Mouse (Mus musculus) bone marrow, adult 2 months (tissue): Measurements from ENCODE around the gene Snrpf. TPM values are rescaled to one million over a fixed set of nuclear protein-coding genes. Genes with fewer than 3 reads are reported as not detected.

ENCODE experiments used
- H3K27ac ChIP-seq: fragments of 200-500 bp; 2 replicates; pipeline ENCODE4 v1.5.1; 2012; ENCODE audit warnings: low read depth, mild to moderate bottlenecking, control low read depth, inconsistent platforms, low read length; ENCODE audit not compliant: control insufficient read depth, poor library complexity, insufficient read depth
- H3K4me1 ChIP-seq: fragments of 200-500 bp; 2 replicates; pipeline ENCODE4 v1.6.1; 2011; ENCODE audit warnings: low read length; ENCODE audit not compliant: control insufficient read depth, insufficient read depth
- H3K4me3 ChIP-seq: fragments of 200-500 bp; replicated peaks from 2 replicates; pipeline ENCODE3; 2011; ENCODE audit warnings: mild to moderate bottlenecking, low read depth, low read length, control low read depth; ENCODE audit not compliant: control insufficient read depth
- CTCF ChIP-seq: fragments of 200-500 bp; IDR thresholded peaks from 2 replicates; pipeline ENCODE4 v1.5.1; 2011; ENCODE audit warnings: low read length, control low read depth; ENCODE audit not compliant: control insufficient read depth, insufficient read depth
- POLR2A ChIP-seq: fragments of 200-500 bp; IDR thresholded peaks from 2 replicates; pipeline ENCODE4 v1.6.1; 2011; ENCODE audit warnings: low read depth, mild to moderate bottlenecking, control low read depth, low read length, borderline replicate concordance; ENCODE audit not compliant: control insufficient read depth
- WGBS: fragments of 180-500 bp; shearing (Covaris S2); methylation state at CpG from one replicate; pipeline ENCODE4 v1.1.7; 2018; 5-methylcytosine and 5-hydroxymethylcytosine counted together
- polyA plus RNA-seq: library from polyadenylated mRNA; stranded (reverse); fragments of >200 nt; gene quantifications from 2 replicates; pipeline ENCODE4 v1.2.4, GENCODE M21; 2011; ENCODE audit warnings: low replicate concordance; ENCODE audit not compliant: missing spikeins, insufficient read depth, insufficient read length

Snrpf gene
- polyA plus RNA-seq, 1 experiment = 79.1 TPM

DNA sequence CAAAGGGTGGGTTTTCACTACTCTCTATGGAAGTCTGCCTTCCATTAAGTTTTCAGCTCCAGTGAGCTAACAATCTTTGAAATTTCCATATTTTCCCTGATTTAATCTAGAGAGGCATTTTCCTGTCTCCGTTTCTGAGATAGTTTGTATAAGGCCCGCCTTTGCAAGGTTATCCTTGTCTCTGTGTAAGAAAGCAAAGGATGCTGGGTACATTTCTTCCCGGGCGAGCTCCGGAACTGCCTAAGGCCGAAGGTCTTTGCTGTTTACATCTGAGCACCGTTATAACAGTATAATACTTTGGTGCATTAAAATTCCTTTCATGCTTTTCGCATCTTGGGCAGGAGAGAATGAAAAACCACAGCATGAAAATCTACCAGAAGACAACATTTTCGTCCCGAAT lies 39.7 kb downstream of the Snrpf start:
- TF ChIP-seq CTCF (no peak), POLR2A (no peak)
- Histone ChIP-seq H3K4me3 (no peak overlapping the region), H3K27ac (no peak overlapping the region), H3K4me1 (no peaks in the 10 kb centered on the region)
- 88% methylated on average over 10 of the region's 10 CpGs for WGBS

DNA sequence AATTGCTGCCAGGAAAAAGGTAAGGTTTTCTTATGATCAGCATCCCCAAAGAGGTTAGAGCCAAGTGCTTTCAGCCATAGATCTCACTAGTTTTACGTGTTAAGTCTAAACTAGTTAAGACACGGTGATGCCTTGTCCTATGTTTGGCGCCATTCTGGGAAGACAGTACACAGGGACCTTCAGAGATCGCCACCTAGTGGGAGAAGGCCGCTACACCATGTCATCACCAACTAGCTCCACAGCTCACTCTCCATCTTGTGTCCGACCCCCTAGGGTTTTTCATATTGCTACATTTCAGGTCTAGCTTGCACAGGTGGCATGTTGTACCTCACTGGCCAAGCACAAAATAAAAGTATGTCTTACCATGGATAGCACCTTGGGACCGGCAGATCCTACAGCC lies 40.5 kb downstream of the Snrpf start:
- WGBS = 10% methylated on average over 7 of the region's 7 CpGs
- Histone ChIP-seq H3K4me3 (no peak overlapping the region), H3K27ac (no peak overlapping the region), H3K4me1 (no peaks in the 10 kb centered on the region)
- no peak for TF ChIP-seq POLR2A
- TF ChIP-seq CTCF = peak; percentile 97

DNA sequence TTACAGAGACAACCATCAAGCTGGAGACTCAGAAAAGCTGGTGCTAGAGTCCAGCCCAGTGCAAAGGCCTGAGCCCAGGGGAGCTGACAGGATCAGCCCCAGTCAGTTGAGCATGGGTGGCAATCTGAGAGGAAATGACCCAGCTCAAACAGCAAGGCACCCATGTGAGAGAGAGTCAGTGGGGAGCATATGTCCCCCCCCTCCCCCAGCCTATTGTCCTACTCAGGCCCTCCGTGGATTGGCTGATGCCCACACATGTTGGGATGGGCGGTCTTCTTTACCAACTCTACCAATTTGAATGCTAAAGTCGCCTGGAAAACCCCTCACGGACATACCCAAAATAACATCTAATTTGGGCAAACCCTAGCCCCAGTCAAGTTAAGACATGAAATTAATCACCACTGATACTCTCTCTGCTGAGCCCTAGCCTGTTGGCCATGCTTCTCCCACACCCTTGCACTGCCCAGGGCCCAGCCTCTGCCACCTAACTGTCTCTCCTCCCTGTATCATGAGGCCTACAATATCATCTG lies 41.7 kb downstream of the Snrpf start:
- H3K4me1 ChIP-seq = no peaks in the 10 kb centered on the region
- 89% methylated on average over 4 of the region's 4 CpGs for WGBS
- no peak overlapping the region for H3K27ac ChIP-seq
- no peak overlapping the region for H3K4me3 ChIP-seq
- TF ChIP-seq CTCF = no peak
- no peak for TF ChIP-seq POLR2A

DNA sequence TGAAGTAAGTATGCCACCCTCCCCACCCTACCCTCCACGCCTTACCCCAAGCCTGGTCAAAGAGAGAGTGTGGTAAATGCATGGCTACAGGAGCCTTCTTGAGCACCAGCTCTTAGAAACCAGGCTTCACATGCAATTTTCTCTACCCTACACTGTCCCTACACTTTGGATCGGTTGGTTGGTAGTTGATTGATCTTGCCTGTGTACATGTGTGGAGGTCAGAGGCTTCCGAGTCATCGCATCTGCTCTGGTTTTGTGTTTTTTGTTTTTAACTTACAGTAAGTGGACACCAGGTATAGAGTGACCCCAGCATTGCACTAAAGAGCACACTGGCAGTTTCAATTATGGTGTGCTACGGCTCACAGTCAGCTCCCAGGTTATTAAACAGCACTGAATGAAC lies 45.3 kb downstream of the Snrpf start:
- Histone ChIP-seq H3K4me3 (no peak overlapping the region), H3K27ac (no peak overlapping the region), H3K4me1 (peaks cover 6% of the 10 kb centered on the region)
- TF ChIP-seq POLR2A (no peak), CTCF (no peak)
- WGBS = 77% methylated on average over 5 of the region's 5 CpGs

DNA sequence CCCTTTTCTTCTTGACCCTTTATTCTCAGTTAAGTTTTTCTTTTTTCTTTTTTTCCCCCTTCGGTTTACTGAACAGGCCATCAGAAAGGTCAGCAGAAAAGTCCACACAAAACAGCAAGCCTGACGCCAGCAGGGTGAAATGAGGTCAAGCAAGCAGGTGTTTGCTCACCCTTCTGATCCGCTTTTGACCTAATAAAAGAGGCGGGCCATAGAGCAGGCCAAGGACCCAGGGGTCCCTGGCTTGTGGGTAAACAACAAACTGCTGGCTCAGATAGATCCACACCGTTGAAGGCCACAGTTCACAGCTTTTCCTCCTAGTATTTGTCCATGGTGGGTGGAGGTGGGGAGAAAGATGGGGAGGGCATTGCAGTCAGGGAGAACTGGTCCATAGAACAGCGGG lies 46.3 kb downstream of the Snrpf start:
- 82% methylated on average over 6 of the region's 6 CpGs for WGBS
- Histone ChIP-seq H3K4me1 (peaks cover 6% of the 10 kb centered on the region), H3K27ac (no peak overlapping the region), H3K4me3 (no peak overlapping the region)
- TF ChIP-seq POLR2A (no peak), CTCF (no peak)

DNA sequence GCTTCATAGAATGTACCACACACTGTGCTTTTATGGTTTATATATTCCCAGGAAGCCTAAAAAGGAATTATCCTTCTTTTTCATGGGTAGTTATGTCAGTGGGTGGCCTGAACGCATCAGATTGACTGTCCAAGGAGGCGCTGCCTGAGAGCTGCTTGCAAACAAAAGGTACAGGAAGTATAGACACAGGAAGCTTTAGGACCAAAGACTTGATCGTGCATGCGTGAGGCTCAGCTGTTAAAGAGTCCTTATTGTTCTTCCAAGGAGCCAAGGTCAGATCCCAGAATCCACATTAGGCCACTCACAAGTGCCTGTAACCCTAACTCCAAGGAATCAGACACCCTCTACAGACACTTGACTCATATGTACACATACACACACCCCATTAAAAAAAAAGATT lies 47.1 kb downstream of the Snrpf start:
- Histone ChIP-seq H3K4me1 (peaks cover 6% of the 10 kb centered on the region), H3K4me3 (no peak overlapping the region), H3K27ac (no peak overlapping the region)
- TF ChIP-seq POLR2A = no peak
- no peak for TF ChIP-seq CTCF
- WGBS = 39% methylated on average over 4 of the region's 4 CpGs

DNA sequence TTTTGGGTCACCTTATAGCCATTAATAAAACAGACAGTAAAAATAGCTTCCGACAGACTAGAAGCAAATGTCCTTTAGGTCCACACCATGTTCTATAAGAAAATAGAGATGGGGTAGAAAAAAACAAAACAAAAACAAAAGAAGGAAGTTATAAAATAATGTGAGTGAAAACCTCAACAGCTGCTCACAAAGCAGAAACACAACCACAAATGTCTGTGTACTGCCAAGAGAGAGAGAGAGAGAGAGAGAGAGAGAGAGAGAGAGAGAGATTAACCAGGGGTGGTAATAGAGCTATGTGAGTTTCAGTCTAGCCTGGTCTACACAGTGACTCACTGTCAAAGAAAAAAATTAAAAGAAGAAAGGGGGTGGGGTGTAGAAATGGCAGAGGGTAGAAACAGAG lies 47.9 kb downstream of the Snrpf start:
- no peak overlapping the region for H3K4me3 ChIP-seq
- H3K27ac ChIP-seq = no peak overlapping the region
- 70% methylated on average over 1 of the region's 1 CpGs for WGBS
- TF ChIP-seq CTCF = no peak
- no peak for TF ChIP-seq POLR2A
- H3K4me1 ChIP-seq = peaks cover 6% of the 10 kb centered on the region

DNA sequence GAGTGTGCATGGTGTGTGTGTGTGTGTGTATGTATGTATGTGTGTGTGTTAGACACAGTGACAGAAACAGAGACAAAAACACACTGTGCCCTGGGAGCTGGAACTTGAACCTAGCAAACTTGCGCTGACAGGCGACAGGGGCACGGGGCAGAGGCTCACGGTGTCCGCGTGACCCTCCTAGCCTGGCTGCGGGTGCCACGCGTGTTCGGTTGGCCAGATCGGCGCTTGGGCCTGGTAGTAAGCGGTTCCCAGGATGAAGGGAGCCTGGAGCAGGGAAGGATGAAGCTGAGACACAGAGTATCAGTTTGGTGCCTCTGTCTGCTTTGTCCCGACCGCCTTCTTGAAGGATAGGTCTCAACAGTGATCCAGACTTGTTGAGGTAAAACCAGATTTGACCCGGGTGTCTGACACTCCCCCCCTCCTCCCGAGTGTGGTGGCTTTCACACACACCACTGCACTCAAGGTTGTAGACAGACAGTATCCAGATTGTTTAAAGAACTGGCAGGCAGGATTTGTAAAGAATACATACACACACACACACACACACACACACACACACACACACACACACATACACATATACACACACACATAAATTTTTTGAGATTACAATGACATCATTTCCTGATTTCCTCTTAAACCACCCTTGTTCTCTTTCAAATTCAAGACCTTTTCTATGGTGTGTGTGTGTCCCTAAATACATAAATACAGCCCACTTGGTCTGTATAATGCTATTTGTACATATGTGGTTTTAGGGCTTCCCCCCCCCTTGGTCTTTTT lies 48.9 kb downstream of the Snrpf start, which contains the start of gene Ccdc38:
Gene Ccdc38, plus strand, starts transcription at position 202 of the 780 bp plus-strand sequence.
- H3K27ac ChIP-seq = peak within 1 kb of the TSS; percentile 46
- TF ChIP-seq POLR2A (0 out of 2 replicates have a peak, but pooled peaks have one; percentile 6), CTCF (no peak)

More for the DNA sequence above, 48.9 kb downstream of the Snrpf start, which contains the start of gene Ccdc38:
- Histone ChIP-seq H3K4me3 (peak within 1 kb of the TSS; percentile 96), H3K4me1 (peaks cover 6% of the 10 kb centered on the region)
- WGBS = 41% methylated on average over 17 of the region's 17 CpGs
